Mouse (Mus musculus): ENCODE results near the gene Azgp1. TPM values are rescaled to one million over a fixed set of nuclear protein-coding genes. Genes with fewer than 3 reads are reported as not detected.

Azgp1 gene
- polyA plus RNA-seq, 1 experiment from 2014 or later, result not detected

- H3K9ac ChIP-seq (ENCODE audit: low read length), result no peak within 1 kb of the TSS
- H3K36me3 ChIP-seq (ENCODE audit: control insufficient read depth, insufficient read depth, low read length), result no peaks in the 10 kb centered on the region
- DNase-seq (ENCODE audit: low spot score), result no peak
- H3K27ac ChIP-seq (ENCODE audit: low read depth), result no peak within 1 kb of the TSS
- no peak for ATAC-seq (replicated peaks; ENCODE audit: low FRiP score, low TSS enrichment, low read depth)
- no peak within 1 kb of the TSS for H3K4me2 ChIP-seq (ENCODE audit: low read length)
- no peaks in the 10 kb centered on the region for H3K9me3 ChIP-seq (ENCODE audit: control insufficient read depth, low read length)
- WGBS, result 75% methylated on average over 8 of the region's 8 CpGs
- no peak within 1 kb of the TSS for H3K4me3 ChIP-seq (ENCODE audit: low read depth, low read length)
- H3K4me1 ChIP-seq (replicated peaks; ENCODE audit: control insufficient read depth, insufficient read depth, low read length), result no peaks in the 10 kb centered on the region
- no peaks in the 10 kb centered on the region for H3K27me3 ChIP-seq (replicated peaks; ENCODE audit: control insufficient read depth, insufficient read depth, low read length)
Measured at GRCm38 (mm10) chr5:137962945-137963344, 18.4 kb upstream of the Azgp1 start, which contains the start of gene Gjc3. Gjc3 (minus strand) TSS chr5:137963098.

DNA sequence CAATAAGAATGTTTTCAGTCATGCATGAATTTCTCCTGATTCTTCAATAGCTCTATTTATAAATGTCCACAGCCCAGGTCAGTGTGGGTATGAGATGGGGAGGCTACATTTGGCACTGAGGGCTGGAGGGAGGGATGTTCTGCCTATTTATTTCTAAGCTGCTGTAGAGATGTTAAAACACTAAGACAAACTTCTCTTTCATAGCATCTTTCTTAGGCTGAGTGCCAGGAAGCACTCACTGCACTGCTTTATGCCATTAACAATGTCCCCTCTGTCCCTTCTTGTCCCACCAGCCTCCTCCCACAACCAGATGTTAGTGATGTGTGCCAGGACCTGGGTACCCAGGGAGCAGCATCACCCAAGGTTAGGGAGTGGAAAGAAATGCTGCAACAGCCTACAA lies 14.8 kb upstream of the Azgp1 start:
- Histone ChIP-seq H3K27me3 (replicated peaks; ENCODE audit: control insufficient read depth, insufficient read depth, low read length) (no peaks in the 10 kb centered on the region), H3K4me3 (ENCODE audit: low read depth, low read length) (no peak overlapping the region), H3K36me3 (ENCODE audit: control insufficient read depth, insufficient read depth, low read length) (no peaks in the 10 kb centered on the region), H3K9me3 (ENCODE audit: control insufficient read depth, low read length) (no peaks in the 10 kb centered on the region), H3K27ac (ENCODE audit: low read depth) (no peak overlapping the region), H3K4me2 (ENCODE audit: low read length) (no peak overlapping the region), H3K4me1 (replicated peaks; ENCODE audit: control insufficient read depth, insufficient read depth, low read length) (no peaks in the 10 kb centered on the region), H3K9ac (ENCODE audit: low read length) (no peak overlapping the region)
- DNase-seq (ENCODE audit: low spot score) (no peak), ATAC-seq (replicated peaks; ENCODE audit: low FRiP score, low TSS enrichment, low read depth) (no peak)

DNA sequence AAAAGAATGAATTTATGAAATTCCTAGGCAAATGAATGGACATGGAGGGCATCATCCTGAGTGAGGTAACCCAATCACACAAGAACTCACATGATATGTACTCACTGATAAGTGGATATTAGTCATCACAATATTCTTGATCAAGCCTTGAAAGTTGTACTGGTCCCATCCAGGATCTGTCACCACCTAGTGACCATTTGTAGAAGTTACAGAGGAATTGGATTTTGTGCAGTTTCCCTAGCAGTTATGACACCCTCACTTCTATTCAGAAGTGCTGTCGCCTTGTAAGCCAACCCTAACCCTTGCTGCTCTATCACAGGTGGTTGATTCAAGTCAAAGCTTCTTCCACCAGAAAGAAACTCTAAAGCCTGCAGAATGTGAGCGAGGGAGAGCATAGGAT lies 8.2 kb upstream of the Azgp1 start:
- 74% methylated on average over 2 of the region's 2 CpGs for WGBS
- no peak for ATAC-seq (replicated peaks; ENCODE audit: low FRiP score, low TSS enrichment, low read depth)
- no peak overlapping the region for H3K4me2 ChIP-seq (ENCODE audit: low read length)

GRCm38 (mm10) chr5:137973738-137974137 lies 7.6 kb upstream of the Azgp1 start:
- 57% methylated on average over 3 of the region's 3 CpGs for WGBS
- no peak for DNase-seq (ENCODE audit: low spot score)
- no peaks in the 10 kb centered on the region for H3K36me3 ChIP-seq (ENCODE audit: control insufficient read depth, insufficient read depth, low read length)

More for the DNA sequence above, 8.2 kb upstream of the Azgp1 start:
- no peaks in the 10 kb centered on the region for H3K4me1 ChIP-seq (replicated peaks; ENCODE audit: control insufficient read depth, insufficient read depth, low read length)
- H3K36me3 ChIP-seq (ENCODE audit: control insufficient read depth, insufficient read depth, low read length), result no peaks in the 10 kb centered on the region
- H3K9me3 ChIP-seq (ENCODE audit: control insufficient read depth, low read length), result no peaks in the 10 kb centered on the region
- H3K4me3 ChIP-seq (ENCODE audit: low read depth, low read length), result no peak overlapping the region
- no peaks in the 10 kb centered on the region for H3K27me3 ChIP-seq (replicated peaks; ENCODE audit: control insufficient read depth, insufficient read depth, low read length)
- DNase-seq (ENCODE audit: low spot score), result no peak
- H3K9ac ChIP-seq (ENCODE audit: low read length), result no peak overlapping the region
- H3K27ac ChIP-seq (ENCODE audit: low read depth), result no peak overlapping the region

DNA sequence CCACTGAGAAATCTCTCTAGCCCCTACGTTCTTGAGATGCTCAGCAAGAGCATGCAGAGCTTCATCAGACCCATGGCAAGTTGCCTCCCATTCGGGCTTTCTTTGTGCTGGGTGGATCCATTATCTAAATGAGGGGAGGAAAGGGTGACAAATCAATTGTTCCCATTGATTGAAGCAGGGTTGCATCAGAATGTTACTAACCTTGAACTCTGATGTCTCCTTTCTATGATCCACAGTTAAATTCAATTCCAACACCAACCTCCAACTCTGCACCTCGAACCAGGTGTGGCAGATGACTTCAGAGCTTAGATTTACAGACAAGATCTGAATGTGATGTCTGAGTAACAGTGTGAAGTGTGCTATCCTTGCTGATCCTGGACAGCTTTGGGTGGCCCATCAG lies 6.6 kb upstream of the Azgp1 start:
- no peaks in the 10 kb centered on the region for H3K27me3 ChIP-seq (replicated peaks; ENCODE audit: control insufficient read depth, insufficient read depth, low read length)
- 62% methylated on average over 3 of the region's 3 CpGs for WGBS
- H3K4me1 ChIP-seq (replicated peaks; ENCODE audit: control insufficient read depth, insufficient read depth, low read length), result no peaks in the 10 kb centered on the region
- ATAC-seq (replicated peaks; ENCODE audit: low FRiP score, low TSS enrichment, low read depth) (no peak), DNase-seq (ENCODE audit: low spot score) (no peak)
- no peak overlapping the region for H3K4me2 ChIP-seq (ENCODE audit: low read length)
- no peak overlapping the region for H3K9ac ChIP-seq (ENCODE audit: low read length)
- no peaks in the 10 kb centered on the region for H3K9me3 ChIP-seq (ENCODE audit: control insufficient read depth, low read length)
- H3K27ac ChIP-seq (ENCODE audit: low read depth), result no peak overlapping the region
- no peaks in the 10 kb centered on the region for H3K36me3 ChIP-seq (ENCODE audit: control insufficient read depth, insufficient read depth, low read length)
- no peak overlapping the region for H3K4me3 ChIP-seq (ENCODE audit: low read depth, low read length)

More at GRCm38 (mm10) chr5:137973738-137974137, 7.6 kb upstream of the Azgp1 start:
- no peak overlapping the region for H3K9ac ChIP-seq (ENCODE audit: low read length)
- H3K4me2 ChIP-seq (ENCODE audit: low read length), result no peak overlapping the region
- ATAC-seq (replicated peaks; ENCODE audit: low FRiP score, low TSS enrichment, low read depth), result no peak
- H3K4me1 ChIP-seq (replicated peaks; ENCODE audit: control insufficient read depth, insufficient read depth, low read length), result no peaks in the 10 kb centered on the region
- no peak overlapping the region for H3K27ac ChIP-seq (ENCODE audit: low read depth)
- no peak overlapping the region for H3K4me3 ChIP-seq (ENCODE audit: low read depth, low read length)
- no peaks in the 10 kb centered on the region for H3K27me3 ChIP-seq (replicated peaks; ENCODE audit: control insufficient read depth, insufficient read depth, low read length)
- H3K9me3 ChIP-seq (ENCODE audit: control insufficient read depth, low read length), result no peaks in the 10 kb centered on the region

GRCm38 (mm10) chr5:137975434-137975833 lies 5.9 kb upstream of the Azgp1 start:
- Histone ChIP-seq H3K27ac (ENCODE audit: low read depth) (no peak overlapping the region), H3K4me1 (replicated peaks; ENCODE audit: control insufficient read depth, insufficient read depth, low read length) (no peaks in the 10 kb centered on the region), H3K4me2 (ENCODE audit: low read length) (no peak overlapping the region), H3K36me3 (ENCODE audit: control insufficient read depth, insufficient read depth, low read length) (no peaks in the 10 kb centered on the region), H3K27me3 (replicated peaks; ENCODE audit: control insufficient read depth, insufficient read depth, low read length) (no peaks in the 10 kb centered on the region), H3K9me3 (ENCODE audit: control insufficient read depth, low read length) (no peaks in the 10 kb centered on the region), H3K4me3 (ENCODE audit: low read depth, low read length) (no peak overlapping the region), H3K9ac (ENCODE audit: low read length) (no peak overlapping the region)
- DNase-seq (ENCODE audit: low spot score) (no peak), ATAC-seq (replicated peaks; ENCODE audit: low FRiP score, low TSS enrichment, low read depth) (no peak)
- 42% methylated on average over 1 of the region's 1 CpGs for WGBS

- no peak overlapping the region for H3K4me3 ChIP-seq (ENCODE audit: low read depth, low read length)
- 32% methylated on average over 1 of the region's 1 CpGs for WGBS
- no peaks in the 10 kb centered on the region for H3K4me1 ChIP-seq (replicated peaks; ENCODE audit: control insufficient read depth, insufficient read depth, low read length)
- H3K9me3 ChIP-seq (ENCODE audit: control insufficient read depth, low read length), result no peaks in the 10 kb centered on the region
- H3K9ac ChIP-seq (ENCODE audit: low read length), result no peak overlapping the region
- H3K4me2 ChIP-seq (ENCODE audit: low read length), result no peak overlapping the region
- DNase-seq (ENCODE audit: low spot score) (no peak), ATAC-seq (replicated peaks; ENCODE audit: low FRiP score, low TSS enrichment, low read depth) (no peak)
- no peak overlapping the region for H3K27ac ChIP-seq (ENCODE audit: low read depth)
- no peaks in the 10 kb centered on the region for H3K27me3 ChIP-seq (replicated peaks; ENCODE audit: control insufficient read depth, insufficient read depth, low read length)
- H3K36me3 ChIP-seq (ENCODE audit: control insufficient read depth, insufficient read depth, low read length), result no peaks in the 10 kb centered on the region
Measured at GRCm38 (mm10) chr5:137977291-137977690, 4.0 kb upstream of the Azgp1 start.

GRCm38 (mm10) chr5:137979081-137979480 lies 2.2 kb upstream of the Azgp1 start:
- no peak overlapping the region for H3K27ac ChIP-seq (ENCODE audit: low read depth)
- H3K9ac ChIP-seq (ENCODE audit: low read length), result no peak overlapping the region
- no peaks in the 10 kb centered on the region for H3K9me3 ChIP-seq (ENCODE audit: control insufficient read depth, low read length)
- DNase-seq (ENCODE audit: low spot score), result no peak
- no peaks in the 10 kb centered on the region for H3K36me3 ChIP-seq (ENCODE audit: control insufficient read depth, insufficient read depth, low read length)
- 77% methylated on average over 2 of the region's 2 CpGs for WGBS
- no peak for ATAC-seq (replicated peaks; ENCODE audit: low FRiP score, low TSS enrichment, low read depth)
- H3K4me3 ChIP-seq (ENCODE audit: low read depth, low read length), result no peak overlapping the region
- H3K4me2 ChIP-seq (ENCODE audit: low read length), result no peak overlapping the region
- no peaks in the 10 kb centered on the region for H3K27me3 ChIP-seq (replicated peaks; ENCODE audit: control insufficient read depth, insufficient read depth, low read length)
- H3K4me1 ChIP-seq (replicated peaks; ENCODE audit: control insufficient read depth, insufficient read depth, low read length), result no peaks in the 10 kb centered on the region

- DNase-seq (ENCODE audit: low spot score) (no peak), ATAC-seq (replicated peaks; ENCODE audit: low FRiP score, low TSS enrichment, low read depth) (no peak)
- Histone ChIP-seq H3K9me3 (ENCODE audit: control insufficient read depth, low read length) (no peaks in the 10 kb centered on the region), H3K4me3 (ENCODE audit: low read depth, low read length) (no peak overlapping the region), H3K27ac (ENCODE audit: low read depth) (no peak overlapping the region), H3K4me2 (ENCODE audit: low read length) (no peak overlapping the region), H3K27me3 (replicated peaks; ENCODE audit: control insufficient read depth, insufficient read depth, low read length) (no peaks in the 10 kb centered on the region), H3K4me1 (replicated peaks; ENCODE audit: control insufficient read depth, insufficient read depth, low read length) (no peaks in the 10 kb centered on the region), H3K9ac (ENCODE audit: low read length) (no peak overlapping the region), H3K36me3 (ENCODE audit: control insufficient read depth, insufficient read depth, low read length) (no peaks in the 10 kb centered on the region)
- WGBS, result 89% methylated on average over 1 of the region's 1 CpGs
Measured at GRCm38 (mm10) chr5:137986351-137986750, 5.0 kb downstream of the Azgp1 start.
